ENCODE assay signal across 28 mouse cellular contexts in the genomic region with DNA sequence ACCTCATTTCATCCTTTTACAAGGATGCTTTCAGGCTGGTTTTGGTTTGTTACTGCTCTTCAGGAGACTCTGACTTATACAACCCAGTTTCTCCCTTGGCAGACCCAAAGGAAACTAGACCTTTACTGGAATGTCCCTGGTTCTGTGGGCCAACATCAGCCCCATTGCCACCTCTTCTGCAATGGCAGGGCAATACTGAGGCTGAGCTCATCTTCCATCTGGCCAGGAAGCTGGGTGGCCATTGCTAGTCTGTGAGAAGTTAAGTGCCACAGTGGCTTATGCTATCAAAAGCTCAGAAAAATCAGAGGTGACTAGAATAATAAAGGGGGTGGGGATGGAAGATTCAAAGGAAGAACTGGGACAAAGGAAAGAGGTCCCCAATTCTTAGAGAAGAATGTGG.
"Had no signal": no experiment of that assay in that cellular context is flagged by ENCODE, and none has a peak within 500 bp of the region (broad histone marks: within the 10 kb centered on the region; RNA-seq: fewer than 3 reads in every experiment).

No protein-coding gene starts in this region.

- H3K36me3 ChIP-seq: limb, embryonic 10.5 days; limb, embryonic 12.5 days; limb, embryonic 13.5 days; limb, embryonic 15.5 days; liver, embryonic 12.5 days; liver, embryonic 13.5 days; liver, embryonic 15.5 days; lung, embryonic 15.5 days; midbrain, embryonic 10.5 days; midbrain, embryonic 12.5 days; midbrain, embryonic 13.5 days; midbrain, embryonic 15.5 days had no signal

- DNase-seq: left cerebral cortex, postnatal 4 days; liver; liver, embryonic 13.5 days; liver, postnatal 0 days; lung, adult 18-20 months; lung, adult 2 months; lung, embryonic 14.5 days; lung, postnatal 10 days; lung, postnatal 14 days; lung, postnatal 36 days; lung, postnatal 4 days; midbrain, embryonic 14.5 days had no signal

- H3K27me3 ChIP-seq: limb, embryonic 12.5 days; limb, embryonic 13.5 days; limb, embryonic 15.5 days; liver, embryonic 12.5 days; liver, embryonic 13.5 days; liver, embryonic 15.5 days; lung, embryonic 15.5 days; megakaryocyte, embryonic 14.5 days; midbrain, embryonic 12.5 days; midbrain, embryonic 13.5 days; midbrain, embryonic 15.5 days had no signal

- H3K4me3 ChIP-seq: limb, embryonic 10.5 days; limb, embryonic 12.5 days; limb, embryonic 13.5 days; limb, embryonic 15.5 days; liver, embryonic 12.5 days; liver, embryonic 13.5 days; liver, embryonic 15.5 days; lung, embryonic 15.5 days; megakaryocyte, embryonic 14.5 days; midbrain, embryonic 10.5 days; midbrain, embryonic 12.5 days; midbrain, embryonic 13.5 days; midbrain, embryonic 15.5 days had no signal

- H3K4me2 ChIP-seq: limb, embryonic 12.5 days; limb, embryonic 13.5 days; limb, embryonic 15.5 days; liver, embryonic 11.5 days; liver, embryonic 12.5 days; liver, embryonic 13.5 days; liver, embryonic 15.5 days; lung, embryonic 14.5 days; lung, embryonic 15.5 days; midbrain, embryonic 11.5 days; midbrain, embryonic 12.5 days; midbrain, embryonic 13.5 days; midbrain, embryonic 15.5 days had no signal

- H3K9me3 ChIP-seq: limb, embryonic 10.5 days; limb, embryonic 12.5 days; limb, embryonic 13.5 days; limb, embryonic 15.5 days; liver, embryonic 12.5 days; liver, embryonic 13.5 days; liver, embryonic 15.5 days; lung, embryonic 15.5 days; midbrain, embryonic 10.5 days; midbrain, embryonic 12.5 days; midbrain, embryonic 13.5 days; midbrain, embryonic 15.5 days had no signal

- H3K4me1 ChIP-seq: limb, embryonic 10.5 days; limb, embryonic 12.5 days; limb, embryonic 13.5 days; limb, embryonic 15.5 days; liver, embryonic 12.5 days; liver, embryonic 13.5 days; liver, embryonic 15.5 days; lung, embryonic 15.5 days; midbrain, embryonic 10.5 days; midbrain, embryonic 12.5 days; midbrain, embryonic 13.5 days; midbrain, embryonic 15.5 days had no signal

- H3K27ac ChIP-seq: limb, embryonic 10.5 days; limb, embryonic 12.5 days; limb, embryonic 13.5 days; limb, embryonic 15.5 days; liver, embryonic 12.5 days; liver, embryonic 13.5 days; liver, embryonic 14.5 days; liver, embryonic 15.5 days; lung, embryonic 15.5 days; macrophage; midbrain, embryonic 10.5 days; midbrain, embryonic 12.5 days; midbrain, embryonic 13.5 days; midbrain, embryonic 15.5 days had no signal
